Mouse (Mus musculus): ENCODE data around the gene A930033H14Rik.

GRCm38 (mm10) chr10:69210659-69211058 lies 2.2 kb downstream of the A930033H14Rik start:
- TF ChIP-seq GATA1 (IDR thresholded peaks at IDR 0.05; ENCODE audit: borderline replicate concordance, low read length) (no peak), FLI1 (IDR thresholded peaks at IDR 0.05; ENCODE audit: low read length) (no peak)
